Mouse (Mus musculus) neutrophil, adult 5-6 weeks (primary cell): Measurements from ENCODE around the gene Rasip1. TPM values are rescaled to one million over a fixed set of nuclear protein-coding genes. Genes with fewer than 3 reads are reported as not detected.
A peak's percentile ranks its signal among the peaks of the same experiment; 100 is the strongest.

Source experiments
- ATAC-seq: fragments of 151-379, 151-347 bp; 2 replicates; pipeline ENCODE4 v1.8.0; 2017; ENCODE audit warnings: mild to moderate bottlenecking, moderate TSS enrichment; ENCODE audit not compliant: insufficient number of reproducible peaks, poor library complexity, low FRiP score, severe bottlenecking; ENCODE audit errors: extremely low read depth
- total RNA-seq: library from RNA; stranded (forward); fragments of 200-1000 nt; gene quantifications from 2 replicates; pipeline ENCODE4 v1.2.3, GENCODE M21; 2017

Gene Rasip1
- total RNA-seq: 2.4 and 2.8 TPM in 2 replicates

DNA sequence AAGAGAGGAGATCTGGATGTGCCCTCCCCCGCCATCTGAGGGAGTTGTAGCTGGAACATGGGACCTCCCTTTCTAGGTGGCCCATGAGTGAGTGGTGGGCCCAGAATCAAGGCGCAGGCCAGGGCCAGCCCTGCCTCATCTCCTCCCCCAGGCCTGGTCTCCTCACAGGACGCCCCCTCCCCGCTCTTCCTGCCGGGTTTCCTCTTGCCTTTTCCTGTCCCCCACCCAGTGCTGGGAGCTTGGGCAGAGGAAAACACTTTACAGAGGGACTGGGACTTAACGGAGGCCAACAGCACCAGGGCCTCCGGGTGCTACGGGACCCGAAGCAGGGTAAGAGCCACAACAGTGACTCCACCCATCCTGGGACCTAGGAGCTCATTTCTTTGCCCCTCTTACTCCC is at the start of gene Rasip1:
TSS of gene Rasip1 (plus strand) at position 228 of the 400 bp plus-strand sequence.
- ATAC-seq: no peak

DNA sequence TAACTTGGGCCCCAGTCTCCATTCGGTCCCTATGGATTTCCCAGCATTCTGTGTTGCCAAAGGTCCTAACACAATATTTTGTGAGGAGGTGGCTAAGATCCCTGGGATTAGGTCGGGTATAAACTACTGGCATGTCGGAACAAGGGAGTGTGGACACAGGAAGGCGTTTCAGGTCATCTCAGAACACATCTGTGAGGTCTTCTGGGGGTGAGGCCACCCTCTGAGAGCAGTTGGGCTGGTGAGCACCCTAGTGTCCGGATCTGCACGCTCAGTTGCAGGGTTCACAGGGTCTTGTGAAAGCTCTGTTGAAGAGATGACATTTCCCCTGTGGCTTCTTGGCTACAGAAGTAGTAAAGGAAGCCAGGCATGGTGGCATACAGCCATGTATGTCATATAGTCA is 41.4 kb upstream of the Rasip1 start:
- ATAC-seq: no peak

DNA sequence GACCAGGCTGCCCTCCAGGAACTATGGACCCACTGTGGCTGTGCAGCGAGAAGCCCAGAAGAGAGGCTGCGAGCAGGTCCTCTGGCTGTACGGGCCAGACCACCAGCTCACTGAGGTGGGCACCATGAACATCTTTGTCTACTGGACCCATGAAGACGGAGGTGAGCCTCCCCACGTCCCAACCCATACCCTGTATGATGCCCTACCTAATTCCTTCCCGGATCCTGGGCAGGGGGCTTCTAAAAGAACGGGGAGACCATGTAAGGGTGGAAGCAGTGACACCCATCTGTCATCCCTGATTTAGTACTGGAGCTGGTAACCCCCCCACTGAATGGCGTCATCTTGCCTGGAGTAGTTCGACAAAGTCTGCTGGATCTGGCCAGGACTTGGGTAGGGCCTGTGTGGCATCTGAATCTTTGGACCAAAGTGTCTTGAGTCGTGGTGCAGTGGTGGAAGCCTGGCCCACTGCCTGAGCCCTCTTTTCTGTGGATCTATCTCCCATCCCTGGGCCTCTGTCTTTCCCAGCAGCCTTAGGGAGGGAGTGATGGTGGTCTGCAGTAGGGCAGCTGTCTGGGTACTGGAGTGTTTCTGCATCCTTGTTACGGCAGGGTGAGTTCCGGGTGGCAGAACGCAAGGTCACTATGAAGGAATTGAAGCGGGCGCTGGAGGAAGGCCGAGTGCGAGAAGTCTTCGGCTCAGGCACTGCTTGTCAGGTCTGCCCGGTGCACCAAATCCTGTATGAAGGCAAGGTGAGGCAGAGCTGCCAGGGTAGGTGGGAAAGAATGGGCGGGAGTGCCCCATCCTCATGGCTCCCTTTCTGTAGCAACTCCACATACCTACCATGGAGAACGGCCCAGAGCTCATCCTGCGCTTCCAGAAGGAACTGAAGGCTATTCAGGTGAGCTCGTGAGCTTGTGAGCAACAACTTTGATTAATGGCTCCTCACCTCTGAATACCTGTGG is 39.4 kb upstream of the Rasip1 start:
- ATAC-seq: no peak

DNA sequence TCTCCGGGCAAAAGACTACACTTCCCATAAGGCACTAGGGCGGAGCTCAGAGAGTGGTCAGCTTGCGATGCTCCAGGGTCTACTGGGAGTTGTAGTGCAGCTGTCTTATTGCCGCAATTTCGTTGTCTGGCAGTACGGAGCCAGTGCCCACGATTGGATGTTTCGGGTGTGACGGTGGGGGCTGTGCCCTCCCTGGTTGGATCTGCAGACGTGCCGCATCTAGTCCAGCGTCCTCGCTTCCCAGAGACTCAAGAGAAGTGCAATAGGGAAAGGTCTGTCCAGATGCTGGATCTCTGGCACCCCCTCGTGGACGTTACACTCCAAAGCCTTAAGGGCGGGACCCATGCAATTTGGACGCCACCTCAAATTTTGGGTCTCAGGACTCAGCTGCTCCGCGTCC is 38.1 kb upstream of the Rasip1 start:
- ATAC-seq: peak; percentile 69

DNA sequence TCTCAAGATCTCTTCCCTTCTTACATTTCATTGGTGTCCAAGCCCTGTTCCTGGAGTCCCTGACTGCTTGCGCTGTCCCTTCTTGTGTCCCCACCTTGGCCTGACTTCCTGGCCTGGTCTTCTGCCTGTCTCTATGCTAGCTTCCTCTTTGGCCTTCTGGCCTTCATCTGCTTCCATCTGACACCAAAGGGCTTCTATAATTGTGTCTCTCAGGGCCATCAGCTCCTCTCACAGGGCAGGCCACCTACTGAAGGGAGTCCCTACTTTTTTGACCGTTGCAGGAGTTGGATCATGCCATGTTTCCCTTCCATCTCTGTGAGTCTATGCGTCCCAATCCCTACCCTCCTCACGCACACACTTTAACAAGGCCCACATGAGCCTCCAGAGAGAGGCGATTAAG is 37.4 kb upstream of the Rasip1 start:
- no peak for ATAC-seq

DNA sequence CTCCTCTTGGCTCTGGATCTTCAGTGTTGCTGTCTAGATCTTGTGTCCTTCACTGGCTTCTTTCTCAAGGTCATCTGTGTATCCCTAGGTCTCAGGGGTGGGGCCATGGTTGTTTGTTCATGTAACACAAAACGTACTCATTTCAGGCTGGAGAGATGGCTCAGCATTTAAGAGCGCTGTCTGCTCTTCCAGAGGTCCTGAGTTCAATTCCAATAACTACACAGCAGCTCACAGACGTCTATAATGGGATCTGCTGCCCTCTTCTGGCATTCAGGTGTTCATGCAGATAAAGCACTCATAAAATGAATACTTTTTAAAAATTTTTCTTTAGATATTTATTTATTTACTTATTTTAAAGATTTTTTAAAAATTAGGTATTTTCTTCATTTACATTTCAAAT is 36.4 kb upstream of the Rasip1 start:
- no peak for ATAC-seq

DNA sequence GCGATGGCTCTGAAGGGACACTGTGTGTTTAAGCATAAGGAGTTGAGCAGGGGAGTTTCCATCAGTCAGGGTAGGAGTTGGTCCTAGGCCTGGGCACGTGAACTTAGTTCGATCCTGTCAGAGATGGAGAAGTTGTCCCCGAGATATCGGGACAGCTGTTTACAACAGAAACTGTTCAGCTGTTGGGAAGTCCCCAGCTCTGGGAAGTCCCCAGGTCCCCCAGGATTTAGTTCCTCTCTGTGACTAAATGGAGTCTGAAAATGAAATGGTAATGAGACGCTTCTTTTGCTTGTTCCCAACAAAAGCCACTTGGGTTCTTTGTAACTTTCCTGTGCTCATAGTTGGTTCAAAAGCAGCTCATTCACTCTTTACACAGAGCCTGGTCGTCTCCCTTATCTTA is 35.4 kb upstream of the Rasip1 start:
- ATAC-seq: 0 out of 2 replicates have a peak, but pooled peaks have one; percentile 7

DNA sequence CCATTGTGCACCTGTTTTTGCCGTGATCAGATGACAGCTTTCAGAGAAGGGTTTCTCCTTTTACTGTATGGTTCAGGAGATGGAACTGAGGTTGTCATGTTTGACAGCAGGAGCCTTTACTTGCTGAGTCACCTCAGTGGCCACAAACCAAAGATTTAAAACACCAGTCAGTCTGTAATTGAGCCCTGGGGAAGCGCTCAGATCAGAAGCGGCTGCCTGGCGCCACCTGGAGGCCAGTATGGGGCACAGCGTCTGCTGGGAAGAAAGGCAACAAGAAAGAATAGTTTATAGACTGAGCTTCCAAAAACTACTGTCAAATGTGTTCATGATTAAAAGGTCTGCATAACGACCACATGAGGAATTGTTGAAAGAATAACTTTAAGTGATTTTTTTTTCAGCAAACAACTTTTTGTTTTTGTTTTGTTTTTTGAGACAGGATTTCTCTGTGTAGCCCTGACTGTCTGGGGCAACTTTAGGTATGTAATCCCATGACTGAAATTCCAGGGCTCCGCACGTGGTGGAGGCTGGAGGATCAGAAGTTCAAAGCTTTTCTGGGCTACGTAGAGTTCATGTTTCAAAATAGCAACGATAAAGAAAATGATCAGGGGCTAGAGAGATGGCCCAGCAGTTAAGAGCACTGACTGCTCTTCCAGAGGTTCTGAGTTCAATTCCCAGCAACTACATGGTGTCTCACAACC is 34.0 kb upstream of the Rasip1 start:
- peak; percentile 68 for ATAC-seq

DNA sequence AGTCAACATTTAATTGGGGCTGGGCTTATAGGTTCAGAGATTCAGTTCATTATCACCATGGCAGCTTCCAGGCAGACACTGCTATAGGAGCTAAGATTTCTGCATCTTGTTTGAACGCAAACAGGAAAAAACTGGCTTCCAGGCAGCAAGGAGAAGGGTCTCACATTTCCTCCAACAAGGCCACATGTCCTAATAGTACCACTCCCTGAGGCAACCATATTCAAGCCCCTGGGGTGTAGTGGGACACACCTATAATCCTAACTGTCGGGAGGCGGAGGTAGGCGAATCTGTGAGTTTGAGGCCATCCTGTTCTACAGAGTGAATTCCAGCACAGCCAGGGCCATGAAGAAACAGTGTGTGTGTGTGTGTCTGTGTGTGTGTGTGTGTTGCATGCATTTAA is 32.1 kb upstream of the Rasip1 start:
- ATAC-seq: no peak

DNA sequence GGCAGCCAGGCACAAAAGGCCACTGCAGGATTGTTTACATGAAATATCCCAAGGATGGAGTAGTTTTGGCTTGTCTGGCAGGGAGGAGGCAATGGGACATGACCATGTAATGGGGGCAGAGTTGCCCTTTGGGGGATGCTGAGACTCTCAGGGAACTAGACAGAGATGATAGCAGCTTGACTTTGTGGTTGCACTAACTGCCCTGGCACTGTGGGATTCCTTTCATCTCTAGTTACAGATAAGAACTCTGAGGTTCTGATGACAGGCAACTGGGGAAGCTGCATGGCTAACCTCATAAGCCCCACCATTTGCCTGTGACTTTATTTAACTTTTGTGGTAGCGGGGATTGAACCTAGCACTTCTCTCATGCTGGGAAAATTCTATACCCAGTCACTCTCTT is 31.2 kb upstream of the Rasip1 start:
- no peak for ATAC-seq

DNA sequence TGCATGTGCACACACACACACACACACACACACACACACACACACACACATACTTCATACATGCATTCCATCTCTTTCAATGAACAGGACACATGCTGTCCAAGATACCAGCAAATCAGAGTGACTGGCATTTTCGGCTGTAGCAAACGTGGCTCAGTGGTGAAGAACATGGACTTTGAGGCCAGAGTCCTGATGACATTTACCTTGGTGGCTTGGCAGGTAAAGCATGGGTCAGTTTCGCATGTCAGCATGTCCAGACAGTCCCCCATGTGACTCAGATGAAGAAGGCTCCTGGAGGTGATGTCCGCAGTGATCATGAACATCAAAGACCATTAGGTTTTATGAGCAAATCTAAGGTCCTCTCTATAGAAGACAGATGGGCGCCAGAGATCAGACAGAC is 30.3 kb upstream of the Rasip1 start:
- ATAC-seq: no peak

DNA sequence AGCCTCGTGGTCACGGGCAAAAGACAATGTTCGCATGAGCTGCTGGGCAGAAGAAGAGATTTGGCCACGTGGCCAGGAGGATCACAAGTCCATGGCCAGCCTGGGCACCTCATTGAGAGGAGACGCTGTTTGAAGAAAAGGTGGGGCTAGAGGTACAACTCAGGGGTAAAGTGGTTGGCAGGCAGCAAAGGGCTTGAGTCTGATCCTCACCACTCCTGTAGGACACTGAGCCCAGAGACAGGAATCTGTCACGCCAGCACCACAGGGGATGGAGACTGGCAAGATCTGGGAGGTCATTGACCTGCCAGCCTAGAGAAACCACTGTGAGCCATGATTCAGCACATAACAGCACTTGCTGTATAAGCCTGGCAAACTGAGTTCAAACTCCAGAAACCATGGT is 29.8 kb upstream of the Rasip1 start:
- no peak for ATAC-seq

DNA sequence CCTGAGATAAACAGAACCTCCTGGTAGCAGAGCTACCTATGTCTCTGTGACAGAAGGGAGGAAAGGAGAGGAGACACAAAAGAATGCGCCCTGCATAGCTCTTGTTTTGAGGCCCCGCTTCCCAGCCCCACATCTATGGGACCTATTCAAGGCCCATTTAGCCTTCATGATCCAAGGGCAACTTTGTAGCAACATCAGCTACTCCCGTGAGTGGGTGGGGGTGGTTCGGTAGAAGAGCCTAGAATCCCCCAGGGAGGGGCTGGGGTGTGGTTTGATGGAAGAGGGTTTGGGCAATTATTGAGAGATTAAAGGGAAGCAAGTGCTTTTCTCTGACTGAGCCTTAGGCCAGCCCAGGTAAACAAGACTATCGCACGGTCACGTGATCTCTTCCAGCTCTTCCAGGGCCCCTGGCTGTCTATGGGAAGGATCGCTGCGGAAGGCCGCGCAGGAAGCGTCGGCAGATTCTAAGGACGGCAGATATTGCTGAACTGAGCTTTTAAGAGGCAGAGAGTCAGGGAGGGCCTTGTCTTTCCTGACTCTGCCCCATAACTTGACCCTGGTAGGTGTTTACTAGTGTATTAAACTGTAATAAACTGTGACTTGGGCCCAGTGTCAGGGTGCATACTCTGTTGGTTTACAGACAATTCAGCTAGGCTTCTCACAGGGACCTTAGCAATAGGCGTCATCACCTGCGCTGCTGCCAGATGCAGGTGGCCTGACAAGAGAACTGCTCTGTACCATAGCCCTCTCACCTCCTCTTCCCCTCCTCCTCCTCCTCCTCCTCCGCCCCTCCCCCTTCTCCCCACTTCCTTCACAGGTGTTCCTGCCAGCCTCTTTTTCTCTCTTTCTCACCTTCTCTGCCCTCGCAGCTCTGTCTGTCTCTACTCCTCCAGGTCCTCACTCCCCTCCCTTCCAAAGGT is 28.1 kb upstream of the Rasip1 start:
- no peak for ATAC-seq

DNA sequence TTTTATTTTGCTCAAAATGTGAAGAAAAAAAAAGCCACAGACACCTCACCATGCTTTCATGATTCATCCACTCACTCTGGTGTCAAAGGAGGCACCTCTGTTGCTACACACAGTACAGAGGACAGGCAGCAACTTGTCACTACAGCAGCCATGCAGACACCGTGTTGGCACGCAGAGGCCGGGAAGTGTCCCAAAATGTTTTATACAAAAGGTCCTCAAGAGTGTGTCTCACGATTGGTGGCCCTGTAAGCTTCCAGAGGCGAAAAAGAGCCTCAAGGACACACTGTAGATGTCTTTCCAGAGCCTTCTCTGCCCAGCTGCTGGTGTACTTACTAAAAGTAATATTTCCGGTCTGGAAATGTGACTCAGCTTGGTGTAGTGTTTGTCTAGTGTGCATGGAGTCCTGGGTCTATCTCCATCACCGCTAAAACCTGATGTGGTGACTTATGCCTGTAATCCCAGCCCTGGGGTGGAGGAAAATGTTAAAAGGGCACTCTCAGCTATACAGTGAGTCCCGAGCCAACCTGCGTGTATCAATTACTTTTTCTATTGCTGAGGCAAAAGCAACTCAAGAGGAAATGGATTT is 21.5 kb upstream of the Rasip1 start:
- ATAC-seq: no peak

DNA sequence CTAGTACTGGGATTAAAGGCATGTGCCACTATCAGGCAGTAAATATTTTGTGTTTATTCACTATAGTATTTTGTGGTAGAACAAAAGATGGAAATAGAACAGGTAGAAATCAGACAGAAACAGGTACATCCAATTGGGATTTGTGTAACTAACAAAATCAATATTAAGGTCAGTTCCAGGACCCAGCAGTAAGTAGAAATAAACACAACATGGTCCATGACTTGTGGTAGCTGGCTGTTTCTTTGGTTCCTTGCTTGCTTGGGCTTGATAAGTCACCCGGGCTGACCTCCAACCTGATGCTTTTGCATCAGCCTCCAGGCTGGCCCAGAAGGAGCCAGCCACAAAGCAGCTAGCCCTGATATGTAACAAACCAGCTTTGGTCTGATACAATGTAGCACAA is 17.8 kb upstream of the Rasip1 start:
- no peak for ATAC-seq

DNA sequence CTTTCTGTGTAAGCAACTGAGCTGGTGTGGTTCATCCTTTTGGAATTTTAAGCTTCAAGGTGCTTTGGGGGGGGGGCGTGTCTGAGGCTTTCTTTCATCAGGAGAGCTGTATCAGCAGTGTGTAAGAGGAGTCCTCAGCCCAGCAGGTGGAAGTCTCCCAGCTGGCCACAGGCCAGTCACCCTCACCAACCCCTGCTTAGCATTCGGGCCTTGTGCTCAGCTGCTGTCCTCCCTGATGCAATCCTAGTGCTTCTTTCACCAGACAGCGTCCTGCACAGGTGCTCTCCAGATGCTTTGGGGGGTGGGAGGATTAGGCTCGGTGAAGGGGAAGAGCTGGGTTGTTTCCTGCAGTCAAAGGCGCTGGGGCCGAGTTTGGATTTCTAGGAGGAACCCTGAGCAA is 11.0 kb upstream of the Rasip1 start:
- no peak for ATAC-seq

DNA sequence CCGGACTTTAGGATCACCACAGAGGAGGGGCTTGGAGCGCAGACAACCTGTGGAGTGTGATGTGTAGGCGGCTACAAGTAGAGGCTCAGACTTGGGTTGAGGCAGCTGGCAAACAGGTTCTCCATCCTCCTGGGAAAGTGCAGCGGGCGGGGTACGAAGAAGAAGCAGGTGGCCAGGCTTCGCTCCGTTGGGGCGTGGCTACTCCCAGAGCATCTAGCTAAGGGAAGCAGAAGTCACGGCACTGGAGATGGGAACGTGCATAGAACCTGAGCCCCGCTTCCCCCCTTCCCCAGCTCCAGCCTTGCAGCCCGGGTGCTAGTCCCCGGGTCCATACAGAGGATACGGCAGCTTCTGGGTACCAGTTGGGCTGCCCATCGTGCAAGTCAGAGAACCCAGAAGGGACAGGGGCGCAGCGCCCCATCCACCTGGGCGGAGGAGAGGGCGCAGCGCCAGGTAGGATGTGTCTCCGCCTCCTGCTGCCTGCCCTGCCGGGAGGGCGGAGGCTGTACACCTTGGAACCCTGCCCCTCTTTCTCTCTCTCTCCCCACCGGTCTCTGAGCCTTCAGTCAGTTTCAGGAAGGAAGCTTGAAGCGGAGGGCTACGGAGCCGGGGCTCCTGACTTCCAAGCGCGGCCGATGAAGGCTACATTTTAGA is 10.1 kb upstream of the Rasip1 start, which contains the start of gene Fut1:
TSS of gene Fut1 (plus strand) at position 248 of the 654 bp plus-strand sequence.
- no peak for ATAC-seq

DNA sequence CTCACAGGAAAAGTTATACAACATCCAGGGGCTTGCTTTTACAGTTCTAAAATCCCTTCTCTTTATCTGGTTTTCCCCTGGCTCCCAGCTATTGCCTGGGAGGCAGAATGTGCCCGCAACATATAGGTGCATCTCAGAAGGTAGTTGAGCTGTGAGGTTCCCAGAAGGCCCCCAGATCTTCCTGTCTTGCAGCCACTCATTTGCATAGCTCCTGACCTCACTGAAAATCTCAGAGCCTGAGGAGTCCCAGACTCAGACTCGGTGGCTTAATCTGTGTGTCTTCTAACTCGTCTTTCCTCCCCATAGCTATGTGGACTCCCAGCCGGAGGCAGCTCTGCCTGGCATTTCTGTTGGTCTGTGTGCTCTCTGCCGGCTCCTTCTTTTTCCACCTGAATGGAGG is 9.0 kb upstream of the Rasip1 start:
- no peak for ATAC-seq
